Mouse (Mus musculus): ENCODE data around the gene Gpat3.

DNA sequence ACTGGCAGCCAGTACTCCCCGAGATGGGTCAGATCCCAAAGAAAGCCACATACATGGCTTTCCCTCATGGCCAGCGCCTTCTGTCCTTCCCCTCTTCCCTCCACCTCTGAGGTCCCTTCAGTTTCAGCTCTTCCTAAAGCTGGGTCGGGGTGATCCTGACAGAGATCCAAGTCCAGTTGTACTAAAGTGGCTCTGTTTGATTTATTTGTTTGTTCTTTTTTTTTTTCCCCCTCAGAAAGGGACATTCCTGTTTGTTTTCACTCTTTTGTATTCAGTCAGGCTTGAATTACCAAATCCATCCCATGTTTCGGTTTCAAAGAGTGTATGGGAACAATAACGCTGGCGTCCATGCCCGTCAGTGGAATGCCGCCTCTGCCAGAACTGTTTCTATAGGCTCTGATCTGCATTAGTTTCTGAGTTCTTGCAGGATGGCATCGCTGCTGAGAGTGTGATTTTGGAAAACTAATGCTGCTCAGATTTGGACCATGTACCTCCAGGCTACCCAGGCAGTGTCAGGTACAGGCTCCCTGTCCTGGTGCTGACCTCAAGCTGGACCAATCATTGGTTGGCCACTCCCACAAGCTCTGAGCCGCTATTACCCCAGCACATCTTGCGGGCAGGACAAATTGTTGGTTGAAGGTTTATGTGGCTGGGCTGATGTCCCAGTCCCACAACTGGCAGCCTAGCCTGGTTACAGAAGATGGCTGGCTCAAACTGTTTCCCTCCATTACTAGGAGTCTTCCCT, 54.4 kb downstream of the Gpat3 start:
- TF ChIP-seq EP300 (IDR thresholded peaks at IDR 0.05; ENCODE audit: low read depth) (no peak), CTCF (IDR thresholded peaks at IDR 0.05; ENCODE audit: low read depth) (no peak)

All from heart, postnatal 0 days (tissue).